Mouse (Mus musculus) thymus, adult 2 months (tissue): ENCODE results near the gene Anks1. TPM values are rescaled to one million over a fixed set of nuclear protein-coding genes. Genes with fewer than 3 reads are reported as not detected.

Source experiments
- DNase-seq: peaks from one replicate; pipeline ENCODE4 v3.0.0; 2021
- H3K27ac ChIP-seq: fragments of 200-500 bp; 2 replicates; pipeline ENCODE4 v1.5.1; 2012; ENCODE audit warnings: low read length, control low read depth; ENCODE audit not compliant: control insufficient read depth, insufficient read depth
- H3K27me3 ChIP-seq: fragments of 200-500 bp; 2 replicates; pipeline ENCODE4 v1.6.1; 2012; ENCODE audit warnings: mild to moderate bottlenecking, low read length, moderate library complexity, mixed read lengths; ENCODE audit not compliant: control insufficient read depth, insufficient read depth
- H3K36me3 ChIP-seq: fragments of 200-500 bp; 2 replicates; pipeline ENCODE4 v1.6.1; 2012; ENCODE audit warnings: mild to moderate bottlenecking, low read length, moderate library complexity; ENCODE audit not compliant: control insufficient read depth, insufficient read depth
- H3K4me1 ChIP-seq: fragments of 200-500 bp; replicated peaks from 2 replicates; pipeline ENCODE4 v1.6.1; 2012; ENCODE audit warnings: low read length; ENCODE audit not compliant: control insufficient read depth, insufficient read depth
- H3K4me3 ChIP-seq: fragments of 200-500 bp; 2 replicates; pipeline ENCODE4 v1.5.1; 2012; ENCODE audit warnings: mild to moderate bottlenecking, low read length, control low read depth, moderate library complexity; ENCODE audit not compliant: control insufficient read depth, insufficient read depth
- CTCF ChIP-seq: fragments of 200-500 bp; IDR thresholded peaks from 2 replicates; pipeline ENCODE4 v1.5.1; 2012; ENCODE audit warnings: mild to moderate bottlenecking, control low read depth, low read length, moderate library complexity, borderline replicate concordance; ENCODE audit not compliant: control insufficient read depth, poor library complexity, insufficient read depth; ENCODE audit errors: extremely low read depth
- POLR2A ChIP-seq: fragments of 200-500 bp; IDR thresholded peaks from 2 replicates; pipeline ENCODE4 v1.6.1; 2012; ENCODE audit warnings: mild to moderate bottlenecking, low read length, control low read depth, moderate library complexity; ENCODE audit not compliant: control insufficient read depth, poor library complexity, insufficient read depth; ENCODE audit errors: extremely low read depth
- WGBS: fragments of 180-500 bp; shearing (Covaris S2); methylation state at CpG from one replicate; pipeline ENCODE4 v1.1.7; 2018; 5-methylcytosine and 5-hydroxymethylcytosine counted together
- polyA plus RNA-seq: library from polyadenylated mRNA; depleted of rRNA; stranded (reverse); fragments of >200 nt; gene quantifications from 2 replicates; pipeline ENCODE4 v1.2.3, GENCODE M21; 2012

The Anks1 gene
- polyA plus RNA-seq, 1 experiment, result 103 TPM

DNA sequence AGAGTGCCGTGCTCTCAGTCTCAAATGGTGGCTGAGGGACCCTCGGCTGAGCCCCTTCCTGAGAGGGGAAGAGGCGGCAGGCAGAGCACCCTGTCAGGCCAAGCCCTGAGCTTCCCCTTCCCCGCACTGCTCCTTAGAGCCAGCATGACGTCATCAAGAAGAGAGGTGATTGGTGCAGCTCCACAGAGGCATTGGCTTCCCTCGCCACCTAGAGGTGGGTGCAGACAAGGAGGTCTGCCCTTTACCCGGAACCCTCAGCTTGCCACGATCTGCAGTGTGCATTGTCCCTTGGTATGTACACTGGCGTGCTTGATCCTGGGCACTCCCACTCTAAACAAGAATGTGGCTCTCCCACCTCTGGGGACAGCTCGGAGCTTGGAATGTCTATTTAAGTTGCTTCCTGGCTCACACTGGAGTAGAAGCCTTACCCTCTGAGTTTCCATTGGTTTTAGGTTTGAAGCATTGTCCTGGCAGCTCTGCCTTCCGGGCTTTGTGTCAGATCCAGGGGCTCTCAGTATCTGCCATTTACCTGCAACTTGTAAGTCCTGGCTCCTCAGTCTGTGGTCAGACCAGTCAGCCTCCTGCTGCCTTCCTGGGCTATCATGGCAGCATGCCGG lies 104.3 kb downstream of the Anks1 start:
- 11% methylated on average over 12 of the region's 12 CpGs for WGBS

DNA sequence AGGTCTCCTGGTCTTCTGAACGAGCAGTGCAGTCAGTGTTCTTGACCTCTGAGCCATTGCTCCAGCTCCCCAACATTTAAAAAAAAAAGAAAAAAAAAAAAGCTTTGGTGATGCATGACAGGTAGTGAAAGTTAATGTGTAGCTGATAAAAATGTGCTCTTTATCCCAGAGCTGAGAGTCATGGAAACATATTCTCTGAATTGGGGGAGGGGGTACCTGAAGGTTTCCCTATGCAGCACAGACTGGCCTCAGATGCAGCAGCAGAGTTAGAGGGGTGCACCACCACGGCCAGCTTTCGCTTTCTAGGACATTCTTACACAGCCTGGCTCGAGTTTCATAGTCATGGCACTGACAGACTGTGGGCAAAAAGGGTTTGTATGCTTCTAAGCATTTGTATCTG lies 105.3 kb downstream of the Anks1 start:
- WGBS, result 28% methylated on average over 4 of the region's 4 CpGs
- Histone ChIP-seq H3K4me1 (peaks cover 91% of the 10 kb centered on the region), H3K4me3 (no peak overlapping the region), H3K27me3 (no peaks in the 10 kb centered on the region), H3K36me3 (no peaks in the 10 kb centered on the region), H3K27ac (peak overlapping the region; percentile 69)
- DNase-seq, result no peak
- no peak for TF ChIP-seq POLR2A
- no peak for TF ChIP-seq CTCF

More for the DNA sequence above, 104.3 kb downstream of the Anks1 start:
- TF ChIP-seq CTCF (peak; percentile 80), POLR2A (peak; percentile 42; the same call in 1 of the 2 replicates)
- Histone ChIP-seq H3K4me1 (peaks cover 92% of the 10 kb centered on the region), H3K4me3 (peak overlapping the region; percentile 8; the same call in 1 of the 2 replicates), H3K27me3 (no peaks in the 10 kb centered on the region), H3K27ac (peak overlapping the region; percentile 16; the same call in 1 of the 2 replicates), H3K36me3 (no peaks in the 10 kb centered on the region)
- DNase-seq, result peak; percentile 89

GRCm38 (mm10) chr17:28015068-28015730 lies 106.1 kb downstream of the Anks1 start:
- DNase-seq, result peak; percentile 41

GRCm38 (mm10) chr17:28016056-28016797 lies 107.1 kb downstream of the Anks1 start:
- H3K36me3 ChIP-seq, result no peaks in the 10 kb centered on the region

More at GRCm38 (mm10) chr17:28015068-28015730, 106.1 kb downstream of the Anks1 start:
- H3K27me3 ChIP-seq, result no peaks in the 10 kb centered on the region
- H3K4me1 ChIP-seq, result peaks cover 85% of the 10 kb centered on the region
- H3K4me3 ChIP-seq, result peak overlapping the region; percentile 13
- no peaks in the 10 kb centered on the region for H3K36me3 ChIP-seq
- 6% methylated on average over 17 of the region's 17 CpGs for WGBS
- TF ChIP-seq POLR2A (no peak), CTCF (0 out of 2 replicates have a peak, but pooled peaks have one; percentile 25)
- H3K27ac ChIP-seq, result peak overlapping the region; percentile 69

DNA sequence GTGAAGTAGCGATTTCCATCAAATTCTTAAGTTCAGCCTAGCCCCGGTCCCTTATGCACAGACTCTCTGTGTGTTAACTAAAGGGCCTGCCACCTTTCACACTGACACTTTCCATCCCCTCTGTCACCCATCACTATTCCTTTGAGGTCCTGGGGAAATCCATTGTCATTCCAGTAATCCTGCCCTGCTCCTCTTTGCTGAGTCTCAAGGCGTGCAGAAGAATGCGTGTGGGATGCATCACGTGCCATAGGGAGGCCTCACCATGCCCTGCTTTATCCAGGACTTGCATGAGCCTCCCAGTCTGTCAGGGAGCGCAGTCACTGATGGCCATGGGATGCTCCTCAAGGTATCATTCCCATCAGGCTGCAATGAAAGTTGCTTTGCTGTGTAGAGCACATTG lies 109.2 kb downstream of the Anks1 start:
- no peaks in the 10 kb centered on the region for H3K36me3 ChIP-seq
- H3K4me1 ChIP-seq, result peaks cover 76% of the 10 kb centered on the region

More at GRCm38 (mm10) chr17:28016056-28016797, 107.1 kb downstream of the Anks1 start:
- H3K4me3 ChIP-seq, result no peak overlapping the region
- no peaks in the 10 kb centered on the region for H3K27me3 ChIP-seq
- 85% methylated on average over 8 of the region's 8 CpGs for WGBS
- no peak for DNase-seq
- H3K4me1 ChIP-seq, result peaks cover 78% of the 10 kb centered on the region
- no peak overlapping the region for H3K27ac ChIP-seq
- no peak for TF ChIP-seq CTCF
- no peak for TF ChIP-seq POLR2A

DNA sequence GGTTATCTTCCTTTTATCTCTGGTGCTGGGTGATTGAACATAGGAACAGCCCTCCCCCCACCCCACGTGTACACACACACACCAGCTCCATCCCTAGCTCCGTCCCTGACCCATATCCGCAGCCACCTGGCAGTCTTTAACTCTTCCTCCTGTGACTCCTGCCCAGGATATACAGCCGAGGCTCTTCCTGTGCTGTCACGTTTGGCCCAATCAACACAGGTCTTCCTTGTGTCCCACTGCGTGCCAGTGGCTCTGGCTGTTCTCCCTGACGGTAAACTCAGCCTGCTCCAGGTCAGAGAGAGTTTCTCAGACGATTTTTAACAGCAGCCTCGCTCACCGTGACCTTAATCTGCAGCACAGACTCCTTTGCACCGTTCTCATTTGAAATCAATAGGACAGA lies 109.7 kb downstream of the Anks1 start:
- H3K27me3 ChIP-seq, result no peaks in the 10 kb centered on the region
- DNase-seq, result no peak
- peaks cover 76% of the 10 kb centered on the region for H3K4me1 ChIP-seq
- 84% methylated on average over 11 of the region's 11 CpGs for WGBS
- no peak overlapping the region for H3K4me3 ChIP-seq
- TF ChIP-seq CTCF, result no peak
- TF ChIP-seq POLR2A, result no peak
- no peak overlapping the region for H3K27ac ChIP-seq
- no peaks in the 10 kb centered on the region for H3K36me3 ChIP-seq

More for the DNA sequence above, 109.2 kb downstream of the Anks1 start:
- TF ChIP-seq CTCF (no peak), POLR2A (no peak)
- Histone ChIP-seq H3K27me3 (no peaks in the 10 kb centered on the region), H3K4me3 (no peak overlapping the region), H3K27ac (no peak overlapping the region)
- WGBS, result 88% methylated on average over 6 of the region's 6 CpGs
- DNase-seq, result no peak
